Mouse (Mus musculus) kidney, embryonic 14.5 days (tissue): ENCODE measurements at regions not wholly inside any gene's neighbourhood (a gene's known extent, or its start where the extent isn't known, plus 50 kb on each side); places are given as distances from the start of the nearest gene placed in this dataset.
A peak's percentile ranks its signal among the peaks of the same experiment; 100 is the strongest.

Experiments
- ATAC-seq: fragments of 200-750 bp; cut with Nextera tagmentation; 2 replicates; pipeline ENCODE4 v1.8.0; 2017; ENCODE audit warnings: moderate number of reproducible peaks, mild to moderate bottlenecking, moderate TSS enrichment, moderate library complexity; ENCODE audit not compliant: low FRiP score, low TSS enrichment
- H3K27ac ChIP-seq: fragments of 300-500 bp; sonication (generic); 2 replicates; pipeline ENCODE4 v1.5.1; 2014; ENCODE audit warnings: low read depth, mild to moderate bottlenecking, low read length, moderate library complexity, mixed read lengths
- H3K27me3 ChIP-seq: fragments of 300-500 bp; sonication (generic); 2 replicates; pipeline ENCODE4 v1.6.1; 2014; ENCODE audit warnings: mild to moderate bottlenecking, low read length; ENCODE audit not compliant: control insufficient read depth, insufficient read depth
- H3K36me3 ChIP-seq: fragments of 300-500 bp; sonication (generic); 2 replicates; pipeline ENCODE4 v1.6.1; 2014; ENCODE audit warnings: low read length, mixed read lengths; ENCODE audit not compliant: control insufficient read depth, insufficient read depth
- H3K4me1 ChIP-seq: fragments of 300-500 bp; sonication (generic); 2 replicates; pipeline ENCODE4 v1.6.1; 2014; ENCODE audit warnings: low read length, mixed read lengths; ENCODE audit not compliant: control insufficient read depth, insufficient read depth
- H3K4me2 ChIP-seq: fragments of 300-500 bp; sonication (generic); replicated peaks from 2 replicates; pipeline ENCODE4 v1.6.1; 2014; ENCODE audit warnings: low read depth, mild to moderate bottlenecking, low read length
- H3K4me3 ChIP-seq: fragments of 300-500 bp; sonication (generic); 2 replicates; pipeline ENCODE4 v1.5.1; 2014; ENCODE audit warnings: mild to moderate bottlenecking, low read length
- H3K9ac ChIP-seq: fragments of 300-500 bp; sonication (generic); 2 replicates; pipeline ENCODE4 v1.6.1; 2014; ENCODE audit warnings: low read depth, mild to moderate bottlenecking, low read length, moderate library complexity
- H3K9me3 ChIP-seq: fragments of 300-500 bp; sonication (generic); 2 replicates; pipeline ENCODE4 v1.6.1; 2016; ENCODE audit warnings: low read length; ENCODE audit not compliant: control insufficient read depth
- whole genome bisulfite sequencing: fragments of 180-500 bp; shearing (Covaris S2); extraction: QIAGEN DNeasy Blood & Tissue Kit; methylation state at CpG from one replicate; pipeline ENCODE4 v1.1.7; 2014; 5-methylcytosine and 5-hydroxymethylcytosine counted together

GRCm38 (mm10) chr8:6227901-6228300, 1122.8 kb upstream of the Slc10a2 start:
- H3K9ac ChIP-seq = no peak overlapping the region

DNA sequence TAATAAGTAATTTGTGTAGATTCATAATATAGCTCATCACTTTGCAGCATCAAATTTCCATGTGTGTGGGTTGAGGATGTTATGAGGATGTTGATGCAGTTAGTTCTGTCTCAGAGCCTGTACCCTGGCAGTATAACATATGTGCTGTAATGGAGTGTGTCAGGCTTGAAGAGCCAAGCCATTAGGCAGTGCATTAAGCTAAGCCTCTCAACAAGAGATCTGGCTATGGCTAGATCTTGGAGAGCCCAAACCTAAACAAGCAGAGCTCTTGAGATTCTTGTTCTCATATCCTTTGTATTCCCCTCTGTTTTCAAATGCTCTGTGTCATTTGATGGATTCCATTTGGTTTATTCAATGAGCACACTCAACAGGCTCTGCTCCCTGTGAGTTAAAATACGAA, 1120.0 kb upstream of the Slc10a2 start:
- 89% methylated on average over 1 of the region's 1 CpGs for WGBS
- Histone ChIP-seq H3K36me3 (no peaks in the 10 kb centered on the region), H3K4me1 (no peaks in the 10 kb centered on the region), H3K27ac (no peak overlapping the region), H3K4me3 (no peak overlapping the region), H3K27me3 (no peaks in the 10 kb centered on the region), H3K9ac (no peak overlapping the region), H3K4me2 (no peak overlapping the region), H3K9me3 (no peaks in the 10 kb centered on the region)
- no peak for ATAC-seq

More at GRCm38 (mm10) chr8:6227901-6228300, 1122.8 kb upstream of the Slc10a2 start:
- 71% methylated on average over 1 of the region's 1 CpGs for WGBS
- no peak for ATAC-seq
- H3K4me3 ChIP-seq = no peak overlapping the region
- no peak overlapping the region for H3K4me2 ChIP-seq
- H3K27me3 ChIP-seq = no peaks in the 10 kb centered on the region
- H3K27ac ChIP-seq = no peak overlapping the region
- no peaks in the 10 kb centered on the region for H3K36me3 ChIP-seq
- H3K9me3 ChIP-seq = no peaks in the 10 kb centered on the region
- no peaks in the 10 kb centered on the region for H3K4me1 ChIP-seq

DNA sequence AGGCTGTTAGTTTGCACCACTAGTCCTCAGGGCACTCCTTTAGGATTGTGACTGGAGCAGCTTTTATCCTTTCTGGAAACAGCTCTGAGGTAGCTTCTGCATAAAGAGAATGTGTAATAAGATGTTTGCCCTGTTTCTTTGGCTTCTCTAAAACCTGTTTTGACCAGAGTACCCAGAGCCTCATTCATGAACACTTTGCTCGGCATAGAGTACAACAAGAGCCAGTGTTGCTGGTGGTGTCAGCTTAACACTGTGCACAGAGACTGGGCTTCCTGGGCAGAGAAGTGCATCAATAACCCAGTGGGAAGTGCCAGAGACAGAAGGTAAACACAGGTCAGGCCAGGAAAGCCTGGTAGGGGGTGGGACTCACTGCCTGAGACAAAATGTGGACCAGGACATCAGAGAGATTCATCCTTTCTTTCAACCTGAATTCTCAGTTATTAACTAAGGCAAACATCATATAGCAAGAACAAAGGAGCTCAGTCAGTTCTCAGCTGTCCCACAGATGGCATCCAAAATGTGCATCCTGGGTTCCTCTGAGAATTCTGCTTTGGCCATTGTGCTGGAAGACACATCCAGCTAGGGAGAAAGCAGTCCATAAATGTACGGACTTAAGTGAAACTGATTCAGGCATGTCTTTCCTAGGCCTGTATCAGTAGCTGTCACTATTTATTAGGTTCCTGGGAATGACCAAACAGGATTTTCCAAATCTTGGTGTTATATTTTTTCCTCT, 1102.6 kb upstream of the Slc10a2 start:
- no peak for ATAC-seq
- Histone ChIP-seq H3K4me1 (no peaks in the 10 kb centered on the region), H3K4me2 (no peak overlapping the region), H3K27ac (no peak overlapping the region), H3K36me3 (no peaks in the 10 kb centered on the region), H3K4me3 (no peak overlapping the region), H3K27me3 (no peaks in the 10 kb centered on the region), H3K9ac (no peak overlapping the region), H3K9me3 (no peaks in the 10 kb centered on the region)
- WGBS = 35% methylated on average over 2 of the region's 2 CpGs

DNA sequence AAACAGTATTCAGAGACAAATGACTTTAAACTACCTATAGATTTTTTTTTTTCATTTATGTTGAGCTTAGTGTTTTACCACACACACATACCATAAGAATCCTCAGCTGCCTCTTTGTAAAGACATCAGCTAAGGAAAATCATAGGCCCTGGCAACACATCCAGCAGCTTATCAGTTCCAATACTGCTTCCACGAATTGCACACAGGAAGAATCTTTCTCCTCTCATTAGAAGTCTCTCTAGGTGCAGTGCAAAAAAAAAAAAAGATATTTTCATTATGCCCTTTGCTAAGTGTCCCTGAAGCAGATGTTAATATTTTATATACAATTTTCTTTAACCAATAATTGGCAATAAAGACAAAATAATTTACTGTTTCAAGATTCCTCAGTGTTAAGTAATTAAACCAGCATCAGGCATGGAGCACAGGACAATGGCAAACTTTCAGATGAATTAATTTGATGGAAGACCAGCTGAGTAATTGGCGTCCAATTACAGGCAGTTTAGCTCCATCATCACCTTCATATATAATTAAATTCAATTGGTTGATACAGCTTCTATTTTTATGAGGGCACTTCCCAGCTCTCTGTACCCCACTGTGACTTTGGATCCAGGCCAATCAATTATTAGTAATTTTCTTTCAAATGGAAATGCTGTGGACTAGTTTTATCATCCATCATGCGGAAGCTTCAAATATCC, 1099.0 kb upstream of the Slc10a2 start:
- no peak for ATAC-seq
- H3K4me1 ChIP-seq = no peaks in the 10 kb centered on the region
- 77% methylated on average over 3 of the region's 3 CpGs for WGBS
- no peaks in the 10 kb centered on the region for H3K9me3 ChIP-seq
- H3K27me3 ChIP-seq = no peaks in the 10 kb centered on the region
- no peak overlapping the region for H3K9ac ChIP-seq
- H3K4me2 ChIP-seq = no peak overlapping the region
- H3K36me3 ChIP-seq = no peaks in the 10 kb centered on the region
- H3K27ac ChIP-seq = no peak overlapping the region
- no peak overlapping the region for H3K4me3 ChIP-seq

DNA sequence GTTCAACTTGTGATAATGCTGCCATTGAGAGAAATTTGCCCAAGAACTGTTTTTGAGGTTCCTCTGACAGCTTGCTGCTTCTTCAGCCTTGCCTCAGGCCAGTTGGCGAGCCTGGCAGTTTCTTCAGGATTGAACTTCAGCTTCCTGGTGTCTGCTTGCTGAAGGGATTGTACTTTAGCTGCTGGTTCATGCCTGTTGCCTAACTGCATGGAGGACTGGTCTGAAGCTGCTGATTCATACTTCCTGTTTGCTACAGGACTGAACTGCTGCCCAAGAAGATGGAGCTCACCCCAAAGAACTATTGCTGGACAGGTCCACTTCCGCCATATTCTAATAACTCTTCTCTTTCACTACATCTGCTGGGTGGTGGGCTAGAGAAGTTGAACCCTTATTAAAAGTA, 1086.3 kb upstream of the Slc10a2 start:
- Histone ChIP-seq H3K36me3 (no peaks in the 10 kb centered on the region), H3K27me3 (no peaks in the 10 kb centered on the region), H3K4me2 (no peak overlapping the region), H3K9me3 (no peaks in the 10 kb centered on the region), H3K27ac (no peak overlapping the region), H3K4me3 (no peak overlapping the region), H3K9ac (no peak overlapping the region), H3K4me1 (no peaks in the 10 kb centered on the region)
- 84% methylated on average over 2 of the region's 2 CpGs for WGBS
- ATAC-seq = no peak

GRCm38 (mm10) chr8:6188422-6188821, 1083.3 kb upstream of the Slc10a2 start:
- Histone ChIP-seq H3K9ac (no peak overlapping the region), H3K9me3 (no peaks in the 10 kb centered on the region), H3K36me3 (no peaks in the 10 kb centered on the region), H3K4me3 (no peak overlapping the region), H3K27ac (peak overlapping the region; percentile 24; the same call in 1 of the 2 replicates), H3K4me1 (no peaks in the 10 kb centered on the region), H3K27me3 (no peaks in the 10 kb centered on the region), H3K4me2 (no peak overlapping the region)
- no peak for ATAC-seq
- 37% methylated on average over 2 of the region's 2 CpGs for WGBS

GRCm38 (mm10) chr8:6186561-6186960, 1081.4 kb upstream of the Slc10a2 start:
- no peaks in the 10 kb centered on the region for H3K27me3 ChIP-seq
- H3K9ac ChIP-seq = no peak overlapping the region
- no peak for ATAC-seq
- no peaks in the 10 kb centered on the region for H3K9me3 ChIP-seq
- no peak overlapping the region for H3K4me2 ChIP-seq
- H3K4me1 ChIP-seq = no peaks in the 10 kb centered on the region
- WGBS = 39% methylated on average over 1 of the region's 1 CpGs
- H3K36me3 ChIP-seq = no peaks in the 10 kb centered on the region
- no peak overlapping the region for H3K27ac ChIP-seq
- no peak overlapping the region for H3K4me3 ChIP-seq

DNA sequence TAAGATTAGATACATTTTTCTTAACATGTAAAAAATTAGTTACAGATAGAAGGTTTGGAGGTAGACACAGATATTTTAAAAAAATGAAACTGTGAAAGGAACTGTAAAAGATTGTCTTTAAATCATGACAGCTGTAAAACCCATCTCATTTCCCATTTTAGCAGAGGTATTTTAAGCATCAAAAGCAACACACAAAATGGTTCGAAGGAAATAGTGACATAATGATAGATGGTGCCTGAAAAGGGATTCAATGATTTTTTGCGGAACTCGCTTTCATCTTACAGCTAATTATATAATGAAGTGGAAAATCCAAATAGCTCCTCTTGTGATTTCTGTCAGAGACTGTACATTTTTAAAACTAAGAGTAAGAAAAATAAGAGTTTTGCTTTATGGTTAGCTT, 1074.5 kb upstream of the Slc10a2 start:
- WGBS = 72% methylated on average over 3 of the region's 3 CpGs
- Histone ChIP-seq H3K27me3 (no peaks in the 10 kb centered on the region), H3K4me1 (no peaks in the 10 kb centered on the region), H3K9ac (no peak overlapping the region), H3K9me3 (no peaks in the 10 kb centered on the region), H3K27ac (no peak overlapping the region), H3K36me3 (no peaks in the 10 kb centered on the region), H3K4me2 (no peak overlapping the region), H3K4me3 (no peak overlapping the region)
- no peak for ATAC-seq

- H3K36me3 ChIP-seq = no peaks in the 10 kb centered on the region
- no peak for ATAC-seq
- no peaks in the 10 kb centered on the region for H3K27me3 ChIP-seq
- no peaks in the 10 kb centered on the region for H3K4me1 ChIP-seq
- no peak overlapping the region for H3K27ac ChIP-seq
- H3K4me2 ChIP-seq = no peak overlapping the region
- no peak overlapping the region for H3K4me3 ChIP-seq
- no peaks in the 10 kb centered on the region for H3K9me3 ChIP-seq
- H3K9ac ChIP-seq = no peak overlapping the region
Measured at GRCm38 (mm10) chr8:6166433-6166832, 1061.3 kb upstream of the Slc10a2 start.
